10 mouse cellular contexts compared by ENCODE assay signal in genomic region chr11:4885385-4885903, GRCm38 (mm10). TPM values are rescaled to one million over a fixed set of nuclear protein-coding genes. Genes with fewer than 3 reads are reported as not detected.
A peak's percentile ranks its signal among the peaks of the same experiment; 100 is the strongest.
DNase-seq lines count a peak whose midpoint lies in the region; ATAC-seq and TF ChIP-seq lines count a peak whose summit lies in the region.
"Had no signal": no experiment of that assay in that cellular context is flagged by ENCODE, and none has a peak within 500 bp of the region (broad histone marks: within the 10 kb centered on the region; RNA-seq: fewer than 3 reads in every experiment).

No protein-coding gene starts in this region.

- TF ChIP-seq CTCF in heart, postnatal 0 days (IDR thresholded peaks at IDR 0.05; ENCODE audit: low read depth), result peak; percentile 43
- peak; percentile 87 for TF ChIP-seq CTCF in layer of hippocampus, adult 2 months (conservative IDR thresholded peaks at IDR 0.05)

- no peak for TF ChIP-seq EP300 in heart, postnatal 0 days (IDR thresholded peaks at IDR 0.05; ENCODE audit: low read depth)

- H3K27ac ChIP-seq in heart, postnatal 0 days (ENCODE audit: low read depth), result no peak overlapping the region
- no peak overlapping the region for H3K27ac ChIP-seq in layer of hippocampus, adult 2 months
- H3K27ac ChIP-seq: limb, embryonic 15.5 days had no signal

- no peaks in the 10 kb centered on the region for H3K4me1 ChIP-seq in heart, postnatal 0 days (ENCODE audit: control insufficient read depth, insufficient read depth)
- H3K4me1 ChIP-seq: limb, embryonic 15.5 days had no signal

- no peaks in the 10 kb centered on the region for H3K9me3 ChIP-seq in heart, postnatal 0 days (replicated peaks; ENCODE audit: control insufficient read depth, low read length)
- H3K9me3 ChIP-seq: limb, embryonic 15.5 days had no signal

- no peak overlapping the region for H3K4me2 ChIP-seq in heart, postnatal 0 days (ENCODE audit: low read depth, low read length)
- H3K4me2 ChIP-seq: limb, embryonic 15.5 days had no signal

- H3K4me3 ChIP-seq in heart, postnatal 0 days (ENCODE audit: low read depth, low read length), result no peak overlapping the region
- H3K4me3 ChIP-seq in layer of hippocampus, adult 2 months, result no peak overlapping the region
- H3K4me3 ChIP-seq: erythroblast, embryonic 14.5 days; limb, embryonic 15.5 days had no signal

- H3K9ac ChIP-seq in heart, postnatal 0 days (replicated peaks; ENCODE audit: low read depth, low read length), result no peak overlapping the region
- H3K9ac ChIP-seq: limb, embryonic 15.5 days had no signal

- DNase-seq in heart, postnatal 0 days (ENCODE audit: low spot score), result no peak
- DNase-seq in heart, adult 8-10 months (ENCODE audit: low spot score), result no peak
- DNase-seq in urinary bladder, postnatal 36 days (ENCODE audit: low spot score in 2 of 2), result peak; percentile 20 to 31
- no peak for DNase-seq in urinary bladder, postnatal 4 days (ENCODE audit: low spot score in 2 of 2)
- DNase-seq in c-Kit-positive CD71-positive TER-119-positive erythroid progenitor cells, embryonic 14.5 days (ENCODE audit: low spot score), result peak; percentile 44
- no peak for DNase-seq in layer of hippocampus, adult 2 months (ENCODE audit: low spot score in 2 of 2)
- peak; percentile 27 to 47 for DNase-seq in natural killer cell, adult 2 months (ENCODE audit: low spot score in 2 of 2)
- peak; percentile 54 to 69 for DNase-seq in thymus, postnatal 36 days

- no peak for ATAC-seq in heart, postnatal 0 days (ENCODE audit: insufficient read depth, low read depth)

- WGBS in heart, postnatal 0 days, result 50% methylated on average over 2 of the region's 2 CpGs

- H3K27me3 ChIP-seq in heart, postnatal 0 days (ENCODE audit: control insufficient read depth, insufficient read depth, low read length), result no peaks in the 10 kb centered on the region
- H3K27me3 ChIP-seq: limb, embryonic 15.5 days had no signal

- H3K36me3 ChIP-seq in heart, postnatal 0 days (replicated peaks; ENCODE audit: control insufficient read depth, insufficient read depth, low read length), result no peaks in the 10 kb centered on the region

RNA-seq across cellular contexts. Expression of gene Thoc5, which starts 9.7 kb away (rescaled TPM):
- total RNA-seq in heart, postnatal 0 days (2014; rRNA removed; ENCODE audit: low replicate concordance), result 11.9 and 17.2 TPM in 2 replicates
- polyA plus RNA-seq in heart, postnatal 0 days (2015; fragmentation: Nextera tagmentation; extraction: Ambion mirVana), result 15.9 and 16.0 TPM in 2 replicates
- total RNA-seq in heart, adult 8-10 months (2022), result 10 to 100 TPM; 14.9 to 19.8 (median 16.2) TPM
- 10 to 100 TPM; 37.0 to 41.2 TPM for total RNA-seq in layer of hippocampus, adult 2 months (2021)

RNA-seq across cellular contexts. Expression of gene Nipsnap1, which starts 11.7 kb away (rescaled TPM):
- 7.4 and 8.0 TPM in 2 replicates for total RNA-seq in heart, postnatal 0 days (2014; rRNA removed; ENCODE audit: low replicate concordance)
- 10.1 and 10.6 TPM in 2 replicates for polyA plus RNA-seq in heart, postnatal 0 days (2015; fragmentation: Nextera tagmentation; extraction: Ambion mirVana)
- total RNA-seq in heart, adult 8-10 months (2022), result 1 to 10 TPM in 1 of 4 experiments, under 1 TPM in 3; 0.52 to 1.1 (median 0.82) TPM
- 10 to 100 TPM; 91.7 to 96.6 TPM for total RNA-seq in layer of hippocampus, adult 2 months (2021)

RNA-seq across cellular contexts. Expression of gene Nf2, which starts 36.1 kb away (rescaled TPM):
- 50.0 and 56.3 TPM in 2 replicates for total RNA-seq in heart, postnatal 0 days (2014; rRNA removed; ENCODE audit: low replicate concordance)
- polyA plus RNA-seq in heart, postnatal 0 days (2015; fragmentation: Nextera tagmentation; extraction: Ambion mirVana), result 33.5 and 36.7 TPM in 2 replicates
- total RNA-seq in heart, adult 8-10 months (2022), result 10 to 100 TPM; 75.5 to 80.0 (median 78.3) TPM
- 100 to 1,000 TPM in 1 of 2 experiments, 10 to 100 TPM in 1; 91.2 to 102 TPM for total RNA-seq in layer of hippocampus, adult 2 months (2021)

Comparison
In these comparisons a context has a peak if more than half of its experiments do, and no peak if none do; other contexts are left out.
1. DNase-seq: peak in urinary bladder, postnatal 36 days (2 of 2), c-Kit-positive CD71-positive TER-119-positive erythroid progenitor cells, embryonic 14.5 days (single experiment), natural killer cell, adult 2 months (2 of 2) and thymus, postnatal 36 days (2 of 2); none in heart, postnatal 0 days (single experiment), heart, adult 8-10 months (single experiment), urinary bladder, postnatal 4 days (0 of 2) and layer of hippocampus, adult 2 months (0 of 2).
2. RNA of gene Nipsnap1, which starts 11.7 kb away (total RNA-seq): 91.7 to 96.6 TPM in layer of hippocampus, adult 2 months; 7.4 to 8.0 TPM in heart, postnatal 0 days and 0.52 to 1.1 TPM in heart, adult 8-10 months; every median in the first group is over 10 times any median in the second.